Mouse (Mus musculus) bone marrow macrophage, adult 2 months (primary cell): ENCODE data around the gene C2.
A peak's percentile ranks its signal among the peaks of the same experiment; 100 is the strongest.

Source experiments
- CTCF ChIP-seq: IDR thresholded peaks from 2 replicates; pipeline ENCODE4 v1.5.1; 2012; ENCODE audit warnings: low read depth, mild to moderate bottlenecking, low read length, moderate library complexity
- POLR2A ChIP-seq: IDR thresholded peaks from 2 replicates; pipeline ENCODE4 v1.6.1; 2012; ENCODE audit warnings: mild to moderate bottlenecking, low read depth, low read length, borderline replicate concordance

DNA sequence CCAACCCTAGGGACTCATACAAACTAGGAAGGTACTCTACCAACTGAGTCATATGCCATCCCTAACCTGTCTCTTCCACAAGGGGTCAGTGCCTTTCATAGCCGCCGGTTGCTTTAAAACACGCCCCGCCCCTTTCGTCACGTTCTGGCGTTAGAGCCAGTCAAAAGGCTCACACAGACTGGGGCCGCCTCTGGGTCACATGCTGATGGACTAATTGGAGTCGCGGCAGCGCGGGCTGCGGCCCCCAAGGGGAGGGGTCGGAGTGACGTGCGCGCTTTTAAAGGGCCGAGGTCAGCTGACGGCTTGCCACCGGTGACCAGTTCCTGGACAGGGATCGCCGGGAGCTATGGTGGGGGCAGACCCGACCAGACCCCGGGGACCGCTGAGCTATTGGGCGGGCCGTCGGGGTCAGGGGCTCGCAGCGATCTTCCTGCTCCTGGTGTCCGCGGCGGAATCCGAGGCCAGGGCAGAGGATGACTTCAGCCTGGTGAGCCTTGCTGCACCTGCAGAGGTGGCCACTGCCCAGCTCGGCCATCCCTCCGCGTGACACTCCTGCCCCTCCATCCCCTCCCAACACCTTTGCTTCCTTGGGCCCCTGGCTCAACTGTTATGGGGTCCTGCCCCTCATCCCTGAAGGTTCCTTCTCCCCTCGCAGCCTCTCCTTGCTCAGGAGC, 33.1 kb upstream of the C2 start, which contains the start of gene Neu1:
- TF ChIP-seq CTCF (no peak), POLR2A (peak; percentile 89; the same call in 1 of the 2 replicates)
